Mouse (Mus musculus) spleen, adult 2 months (tissue): Measurements from ENCODE around the gene Cbx1.

Source experiments
- CTCF ChIP-seq: fragments of 200-500 bp; IDR thresholded peaks from 2 replicates; pipeline ENCODE4 v1.5.1; 2011; ENCODE audit warnings: mild to moderate bottlenecking, inconsistent platforms; ENCODE audit not compliant: insufficient read depth, insufficient read length, insufficient replicate concordance; ENCODE audit errors: extremely low read depth
- POLR2A ChIP-seq: fragments of 200-500 bp; IDR thresholded peaks from 2 replicates; pipeline ENCODE4 v1.6.1; 2011; ENCODE audit warnings: low read depth, low read length, inconsistent platforms

DNA sequence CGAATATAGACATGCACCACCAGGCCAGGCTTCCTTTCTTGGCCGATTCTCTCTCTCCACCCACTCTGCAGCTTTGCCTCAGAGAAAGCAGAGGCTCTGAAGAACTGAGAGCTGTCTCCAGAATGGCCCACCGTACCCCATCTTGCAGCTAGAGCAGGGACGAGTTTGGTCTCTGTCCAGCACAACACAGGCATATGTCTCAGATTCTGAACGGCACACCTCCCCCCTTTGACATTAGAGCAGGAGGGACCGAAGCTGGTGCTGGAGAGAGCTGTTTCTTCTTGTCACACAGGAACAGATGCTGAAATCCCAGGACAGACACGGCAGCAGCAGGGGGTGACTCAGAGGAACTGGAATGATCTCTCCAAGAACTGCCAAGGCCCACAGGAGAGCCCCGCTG lies 51.4 kb downstream of the Cbx1 start:
- TF ChIP-seq POLR2A (no peak), CTCF (no peak)
